Mouse (Mus musculus) stomach, embryonic 15.5 days (tissue): ENCODE data around the gene Ndufb7. TPM values are rescaled to one million over a fixed set of nuclear protein-coding genes. Genes with fewer than 3 reads are reported as not detected.
A peak's percentile ranks its signal among the peaks of the same experiment; 100 is the strongest.
"Not testable (repeated sequence)": the region's sequence is repeated elsewhere in the genome, so short reads cannot be mapped to it uniquely, and the experiment has no call there.

Experiments
- ATAC-seq: fragments of 200-750 bp; cut with Nextera tagmentation; 2 replicates; pipeline ENCODE4 v1.8.0; 2017; ENCODE audit warnings: low read depth, moderate number of reproducible peaks, moderate TSS enrichment; ENCODE audit not compliant: insufficient read depth, low FRiP score
- H3K27ac ChIP-seq: fragments of 300-500 bp; sonication (generic); 2 replicates; pipeline ENCODE4 v1.5.1; 2015; ENCODE audit warnings: mild to moderate bottlenecking, inconsistent platforms
- H3K27me3 ChIP-seq: fragments of 300-500 bp; sonication (generic); replicated peaks from 2 replicates; pipeline ENCODE4 v1.6.1; 2015; ENCODE audit warnings: inconsistent platforms
- H3K36me3 ChIP-seq: fragments of 300-500 bp; sonication (generic); 2 replicates; pipeline ENCODE4 v1.6.1; 2015; ENCODE audit warnings: inconsistent platforms
- H3K4me1 ChIP-seq: fragments of 300-500 bp; sonication (generic); 2 replicates; pipeline ENCODE4 v1.6.1; 2015; ENCODE audit warnings: inconsistent platforms
- H3K4me2 ChIP-seq: fragments of 300-500 bp; sonication (generic); 2 replicates; pipeline ENCODE4 v1.6.1; 2015; ENCODE audit warnings: mild to moderate bottlenecking, inconsistent platforms
- H3K4me3 ChIP-seq: fragments of 300-500 bp; sonication (generic); replicated peaks from 2 replicates; pipeline ENCODE4 v1.5.1; 2015; ENCODE audit warnings: inconsistent platforms
- H3K9ac ChIP-seq: fragments of 300-500 bp; sonication (generic); 2 replicates; pipeline ENCODE4 v1.6.1; 2015; ENCODE audit warnings: inconsistent platforms
- H3K9me3 ChIP-seq: fragments of 300-500 bp; sonication (generic); 2 replicates; pipeline ENCODE4 v1.6.1; 2016; ENCODE audit warnings: inconsistent platforms
- WGBS: fragments of 180-500 bp; shearing (Covaris S2); methylation state at CpG from one replicate; pipeline ENCODE4 v1.1.7; 2015; 5-methylcytosine and 5-hydroxymethylcytosine counted together
- polyA plus RNA-seq: library from polyadenylated mRNA; unstranded; fragments of >200 nt; fragmentation: Nextera tagmentation; extraction: Ambion mirVana; gene quantifications from 2 replicates; pipeline ENCODE4 v1.2.1, GENCODE M21; 2015

The Ndufb7 gene
- polyA plus RNA-seq, 1 experiment from 2014 or later = 333 TPM

GRCm38 (mm10) chr8:83594167-83595049, 27.9 kb downstream of the Ndufb7 start:
- H3K4me1 ChIP-seq = peaks cover 16% of the 10 kb centered on the region
- peak; percentile 99 for ATAC-seq
- no peaks in the 10 kb centered on the region for H3K36me3 ChIP-seq
- peak overlapping the region; percentile 82 for H3K9ac ChIP-seq
- H3K27me3 ChIP-seq = no peaks in the 10 kb centered on the region
- peak overlapping the region; percentile 64 for H3K4me3 ChIP-seq
- H3K9me3 ChIP-seq = no peaks in the 10 kb centered on the region
- under 1% methylated on average over 43 of the region's 43 CpGs for WGBS
- peak overlapping the region; percentile 88 for H3K4me2 ChIP-seq
- peak overlapping the region; percentile 90 for H3K27ac ChIP-seq

- Histone ChIP-seq H3K4me3 (peak overlapping the region; percentile 64), H3K4me2 (peak overlapping the region; percentile 63), H3K9ac (peak overlapping the region; percentile 11; the same call in 1 of the 2 replicates), H3K27ac (peak overlapping the region; percentile 88), H3K4me1 (peaks cover 16% of the 10 kb centered on the region)
- H3K36me3 ChIP-seq, ATAC-seq, H3K27me3 ChIP-seq, H3K9me3 ChIP-seq: not testable (repeated sequence)
- 44% methylated on average over 3 of the region's 3 CpGs for WGBS
Measured at GRCm38 (mm10) chr8:83595050-83595345, 28.5 kb downstream of the Ndufb7 start.

- H3K9ac ChIP-seq = no peak overlapping the region
- WGBS = 27% methylated on average over 3 of the region's 3 CpGs
- no peak for ATAC-seq
Measured at GRCm38 (mm10) chr8:83596369-83596768, 29.9 kb downstream of the Ndufb7 start.

GRCm38 (mm10) chr8:83598146-83598545, 31.7 kb downstream of the Ndufb7 start:
- no peak overlapping the region for H3K4me2 ChIP-seq
- H3K9me3 ChIP-seq = no peaks in the 10 kb centered on the region
- no peak overlapping the region for H3K4me3 ChIP-seq
- peaks cover 6% of the 10 kb centered on the region; the same call in 1 of the 2 replicates for H3K4me1 ChIP-seq
- WGBS = 21% methylated on average over 1 of the region's 1 CpGs
- no peaks in the 10 kb centered on the region for H3K27me3 ChIP-seq
- no peak overlapping the region for H3K9ac ChIP-seq
- no peaks in the 10 kb centered on the region for H3K36me3 ChIP-seq
- H3K27ac ChIP-seq = no peak overlapping the region
- no peak for ATAC-seq

More at GRCm38 (mm10) chr8:83596369-83596768, 29.9 kb downstream of the Ndufb7 start:
- Histone ChIP-seq H3K4me2 (no peak overlapping the region), H3K36me3 (no peaks in the 10 kb centered on the region), H3K27ac (no peak overlapping the region), H3K4me3 (no peak overlapping the region), H3K9me3 (no peaks in the 10 kb centered on the region), H3K4me1 (peaks cover 16% of the 10 kb centered on the region), H3K27me3 (no peaks in the 10 kb centered on the region)

- Histone ChIP-seq H3K4me2 (no peak overlapping the region), H3K27me3 (no peaks in the 10 kb centered on the region), H3K27ac (no peak overlapping the region), H3K9ac (no peak overlapping the region), H3K9me3 (no peaks in the 10 kb centered on the region), H3K36me3 (no peaks in the 10 kb centered on the region), H3K4me3 (no peak overlapping the region), H3K4me1 (0 out of 2 replicates have a peak, but pooled peaks cover 3% of the 10 kb centered on the region)
- ATAC-seq = no peak
Measured at GRCm38 (mm10) chr8:83599814-83600213, 33.3 kb downstream of the Ndufb7 start.

GRCm38 (mm10) chr8:83602650-83603029, 36.2 kb downstream of the Ndufb7 start:
- Histone ChIP-seq H3K4me3 (no peak overlapping the region), H3K27me3 (no peaks in the 10 kb centered on the region), H3K9me3 (no peaks in the 10 kb centered on the region), H3K27ac (peak overlapping the region; percentile 55), H3K4me2 (no peak overlapping the region), H3K36me3 (no peaks in the 10 kb centered on the region), H3K9ac (no peak overlapping the region), H3K4me1 (0 out of 2 replicates have a peak, but pooled peaks cover 7% of the 10 kb centered on the region)
- WGBS = 61% methylated on average over 2 of the region's 2 CpGs
- ATAC-seq = no peak

DNA sequence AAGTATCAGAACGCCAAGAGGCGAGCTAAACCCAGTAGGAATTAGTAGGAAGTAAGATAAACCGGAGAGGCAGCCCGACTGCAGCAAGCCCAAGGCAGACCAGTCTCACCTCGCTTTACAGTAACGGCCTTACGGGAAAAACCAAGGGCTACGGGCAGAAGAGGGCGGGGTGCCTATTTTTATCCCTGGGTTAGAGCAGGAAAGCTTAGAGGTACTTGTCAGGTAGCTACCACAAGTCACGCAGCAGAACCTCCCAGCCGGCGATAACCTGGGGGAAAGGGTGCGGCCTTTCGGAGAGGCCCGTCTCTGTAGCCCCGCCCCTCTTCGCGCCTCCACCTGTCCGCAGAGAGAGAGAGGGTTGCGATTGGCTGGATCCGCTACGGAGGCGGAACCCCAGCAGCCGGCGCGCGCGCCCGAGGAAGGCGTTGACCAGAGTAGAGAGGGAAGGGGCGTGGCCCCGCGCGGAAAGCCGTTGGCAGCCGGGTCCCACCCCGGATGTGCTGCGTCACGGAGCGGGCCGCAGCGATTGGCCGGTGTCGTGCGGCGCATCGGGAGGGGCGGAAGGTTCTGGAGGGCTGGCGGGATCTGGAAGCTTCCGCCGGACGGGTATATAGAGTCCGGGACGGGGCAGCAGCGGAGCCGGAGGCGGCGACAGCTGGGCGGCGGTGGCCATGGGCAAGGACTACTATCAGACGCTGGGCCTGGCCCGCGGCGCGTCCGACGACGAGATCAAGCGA, 41.4 kb downstream of the Ndufb7 start, which contains the start of the genes Tecr and Dnajb1:
Gene Tecr (minus strand): TSS at position 311 of the 737 bp plus-strand sequence.
Gene Dnajb1 (plus strand): TSS at position 533 of the 737 bp plus-strand sequence.
- Histone ChIP-seq H3K9ac (peak within 1 kb of the TSS; percentile 75), H3K36me3 (peaks cover 26% of the 10 kb centered on the region), H3K27me3 (no peaks in the 10 kb centered on the region), H3K9me3 (no peaks in the 10 kb centered on the region), H3K4me3 (peak within 1 kb of the TSS; percentile 89), H3K4me1 (peaks cover 19% of the 10 kb centered on the region), H3K27ac (peak within 1 kb of the TSS; percentile 97), H3K4me2 (peak within 1 kb of the TSS; percentile 78)
- peak; percentile 94 for ATAC-seq
- under 1% methylated on average over 57 of the region's 69 CpGs for WGBS

DNA sequence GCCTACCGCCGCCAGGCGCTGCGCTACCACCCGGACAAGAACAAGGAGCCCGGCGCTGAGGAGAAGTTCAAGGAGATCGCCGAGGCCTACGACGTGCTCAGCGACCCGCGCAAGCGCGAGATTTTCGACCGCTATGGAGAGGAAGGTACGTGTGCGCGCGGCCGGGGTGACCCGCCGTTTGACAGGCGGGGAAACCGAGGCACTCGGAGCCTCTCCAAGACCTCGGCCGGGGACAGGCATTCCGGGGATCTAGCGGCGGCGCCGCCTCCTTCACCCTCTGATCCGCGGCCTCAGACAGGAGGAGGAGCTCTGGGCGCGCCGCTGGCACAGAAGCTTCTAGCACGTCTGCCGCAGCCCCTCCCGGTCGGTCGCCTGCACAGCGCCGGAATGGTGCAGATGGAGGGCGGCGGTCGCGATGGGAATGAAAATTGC, 41.9 kb downstream of the Ndufb7 start:
- peak; percentile 71 for ATAC-seq
- no peaks in the 10 kb centered on the region for H3K27me3 ChIP-seq
- peaks cover 26% of the 10 kb centered on the region for H3K36me3 ChIP-seq
- H3K4me2 ChIP-seq = peak overlapping the region; percentile 78
- peaks cover 19% of the 10 kb centered on the region for H3K4me1 ChIP-seq
- 0% methylated on average over 51 of the region's 51 CpGs for WGBS
- no peaks in the 10 kb centered on the region for H3K9me3 ChIP-seq
- H3K4me3 ChIP-seq = peak overlapping the region; percentile 89
- H3K27ac ChIP-seq = peak overlapping the region; percentile 97
- peak overlapping the region; percentile 75 for H3K9ac ChIP-seq

GRCm38 (mm10) chr8:83609086-83609485, 42.6 kb downstream of the Ndufb7 start:
- ATAC-seq = no peak
- H3K27ac ChIP-seq = peak overlapping the region; percentile 97
- H3K36me3 ChIP-seq = peaks cover 30% of the 10 kb centered on the region
- 23% methylated on average over 9 of the region's 9 CpGs for WGBS
- no peaks in the 10 kb centered on the region for H3K27me3 ChIP-seq
- peak overlapping the region; percentile 78 for H3K4me2 ChIP-seq
- H3K4me1 ChIP-seq = peaks cover 19% of the 10 kb centered on the region
- no peaks in the 10 kb centered on the region for H3K9me3 ChIP-seq
- peak overlapping the region; percentile 75; the same call in 1 of the 2 replicates for H3K9ac ChIP-seq
- H3K4me3 ChIP-seq = peak overlapping the region; percentile 89

DNA sequence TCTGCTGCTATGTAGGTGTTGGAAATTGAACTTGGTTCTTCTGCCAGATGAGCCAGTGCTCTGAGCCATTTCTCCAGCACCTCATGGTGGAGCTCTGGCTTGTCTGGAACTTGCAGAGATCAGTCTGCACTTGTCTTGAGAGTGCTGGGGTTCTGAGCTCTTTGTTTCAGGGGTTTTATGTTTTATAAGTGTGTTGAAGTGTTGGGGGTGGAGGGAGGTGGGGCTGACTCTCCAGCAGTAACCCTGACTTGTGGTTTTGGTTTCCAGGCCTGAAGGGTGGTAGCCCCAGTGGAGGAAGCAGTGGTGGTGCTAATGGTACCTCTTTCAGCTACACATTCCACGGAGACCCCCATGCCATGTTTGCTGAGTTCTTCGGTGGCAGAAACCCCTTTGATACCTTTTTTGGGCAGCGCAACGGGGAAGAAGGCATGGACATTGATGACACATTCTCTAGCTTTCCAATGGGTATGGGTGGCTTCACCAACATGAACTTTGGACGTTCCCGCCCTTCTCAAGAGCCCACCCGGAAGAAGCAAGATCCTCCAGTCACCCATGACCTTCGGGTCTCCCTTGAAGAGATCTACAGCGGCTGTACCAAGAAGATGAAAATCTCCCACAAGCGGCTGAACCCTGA, 43.2 kb downstream of the Ndufb7 start:
- H3K4me1 ChIP-seq = peaks cover 19% of the 10 kb centered on the region
- H3K9me3 ChIP-seq = no peaks in the 10 kb centered on the region
- no peak for ATAC-seq
- peak overlapping the region; percentile 97; the same call in 1 of the 2 replicates for H3K27ac ChIP-seq
- WGBS = 90% methylated on average over 10 of the region's 10 CpGs
- no peaks in the 10 kb centered on the region for H3K27me3 ChIP-seq
- peaks cover 31% of the 10 kb centered on the region for H3K36me3 ChIP-seq
- H3K4me3 ChIP-seq = peak overlapping the region; percentile 89
- no peak overlapping the region for H3K9ac ChIP-seq
- H3K4me2 ChIP-seq = peak overlapping the region; percentile 78

- WGBS = 92% methylated on average over 4 of the region's 4 CpGs
- Histone ChIP-seq H3K27ac (no peak overlapping the region), H3K4me1 (peaks cover 17% of the 10 kb centered on the region), H3K9ac (no peak overlapping the region), H3K9me3 (no peaks in the 10 kb centered on the region), H3K27me3 (no peaks in the 10 kb centered on the region), H3K4me3 (no peak overlapping the region), H3K36me3 (peaks cover 31% of the 10 kb centered on the region), H3K4me2 (no peak overlapping the region)
- no peak for ATAC-seq
Measured at GRCm38 (mm10) chr8:83611921-83612320, 45.5 kb downstream of the Ndufb7 start.
